Mouse (Mus musculus) small intestine, adult 2 months (tissue): ENCODE results near the gene Arrdc4. TPM values are rescaled to one million over a fixed set of nuclear protein-coding genes. Genes with fewer than 3 reads are reported as not detected.

Experiments used
- H3K27ac ChIP-seq: fragments of 200-500 bp; 2 replicates; pipeline ENCODE4 v1.5.1; 2012; ENCODE audit warnings: low read depth, low read length, control low read depth, inconsistent platforms; ENCODE audit not compliant: insufficient read depth
- H3K27me3 ChIP-seq: fragments of 200-500 bp; 2 replicates; pipeline ENCODE4 v1.6.1; 2012; ENCODE audit warnings: mild to moderate bottlenecking, moderate library complexity, low read length, inconsistent platforms; ENCODE audit not compliant: control insufficient read depth, insufficient read depth
- H3K36me3 ChIP-seq: fragments of 200-500 bp; 2 replicates; pipeline ENCODE4 v1.6.1; 2012; ENCODE audit warnings: mild to moderate bottlenecking, low read length, control low read depth, inconsistent platforms; ENCODE audit not compliant: control insufficient read depth, insufficient read depth
- H3K4me1 ChIP-seq: fragments of 200-500 bp; 2 replicates; pipeline ENCODE4 v1.6.1; 2012; ENCODE audit warnings: low read length, inconsistent platforms, mixed read lengths; ENCODE audit not compliant: control insufficient read depth, insufficient read depth, insufficient read length
- H3K4me3 ChIP-seq: fragments of 200-500 bp; 2 replicates; pipeline ENCODE4 v1.5.1; 2012; ENCODE audit warnings: low read depth, mild to moderate bottlenecking, control low read depth, inconsistent platforms, low read length, moderate library complexity
- CTCF ChIP-seq: fragments of 200-500 bp; IDR thresholded peaks from 2 replicates; pipeline ENCODE4 v1.5.1; 2012; ENCODE audit warnings: low read depth, mild to moderate bottlenecking, control low read depth, inconsistent platforms, low read length, moderate library complexity, mixed read lengths; ENCODE audit not compliant: insufficient replicate concordance, insufficient read length; ENCODE audit errors: extremely low read depth
- POLR2A ChIP-seq: fragments of 200-500 bp; IDR thresholded peaks from 2 replicates; pipeline ENCODE4 v1.6.1; 2012; ENCODE audit warnings: low read depth, mild to moderate bottlenecking, control low read depth, inconsistent platforms, low read length, moderate library complexity
- WGBS: fragments of 180-500 bp; shearing (Covaris S2); methylation state at CpG from one replicate; pipeline ENCODE4 v1.1.7; 2018; 5-methylcytosine and 5-hydroxymethylcytosine counted together
- polyA plus RNA-seq: library from polyadenylated mRNA; depleted of rRNA; stranded (reverse); fragments of >200 nt; gene quantifications from 2 replicates; pipeline ENCODE4 v1.2.3, GENCODE M21; 2012

Arrdc4 gene
- polyA plus RNA-seq, 1 experiment = 21.3 TPM

DNA sequence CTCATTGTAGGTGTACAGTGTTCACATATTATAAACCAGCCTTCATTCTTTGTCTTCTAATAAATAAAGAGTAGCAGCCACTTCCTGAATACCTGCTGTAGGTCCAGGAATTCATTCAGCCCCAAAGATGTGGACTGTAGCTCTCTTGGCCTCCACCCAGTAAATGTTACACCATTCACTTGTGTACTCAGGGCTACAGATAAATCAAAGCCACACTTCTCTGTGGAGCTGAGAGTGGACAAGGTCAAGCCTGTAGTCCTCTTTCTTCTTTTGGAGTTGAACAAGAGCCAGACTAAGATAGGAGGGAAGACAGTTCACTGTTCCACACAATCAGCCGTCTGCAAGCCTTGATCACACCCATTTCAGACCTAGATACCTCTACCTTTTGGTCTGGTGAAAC is 36.1 kb downstream of the Arrdc4 start:
- Histone ChIP-seq H3K27ac (no peak overlapping the region), H3K36me3 (no peaks in the 10 kb centered on the region), H3K27me3 (no peaks in the 10 kb centered on the region), H3K4me1 (peaks cover 23% of the 10 kb centered on the region), H3K4me3 (no peak overlapping the region)
- TF ChIP-seq CTCF (no peak), POLR2A (no peak)
- 41% methylated on average over 1 of the region's 1 CpGs for WGBS

DNA sequence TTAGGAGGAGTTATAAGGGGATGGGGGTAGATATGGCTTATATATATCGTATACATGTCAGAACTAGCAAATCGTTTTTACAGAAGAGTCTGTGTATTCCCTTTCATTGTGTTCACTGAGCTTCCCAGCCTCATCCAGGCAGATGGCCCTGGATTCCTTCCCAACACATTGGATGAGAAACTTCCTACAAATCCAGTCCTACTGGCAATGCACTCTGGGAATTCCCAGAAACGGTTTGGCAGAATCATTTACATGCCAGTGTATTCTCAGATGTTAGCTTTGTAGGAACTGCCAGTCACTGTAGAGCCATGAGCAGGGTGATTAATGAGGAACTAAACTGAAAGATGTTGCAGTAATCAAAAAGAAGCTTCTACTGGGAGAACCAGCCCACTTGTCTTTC is 36.6 kb downstream of the Arrdc4 start:
- H3K4me3 ChIP-seq = no peak overlapping the region
- H3K4me1 ChIP-seq = peaks cover 19% of the 10 kb centered on the region
- TF ChIP-seq CTCF = no peak
- TF ChIP-seq POLR2A = no peak
- H3K27me3 ChIP-seq = no peaks in the 10 kb centered on the region
- H3K27ac ChIP-seq = no peak overlapping the region
- WGBS = 69% methylated on average over 3 of the region's 3 CpGs
- no peaks in the 10 kb centered on the region for H3K36me3 ChIP-seq

GRCm38 (mm10) chr7:68709319-68709573 is 39.8 kb downstream of the Arrdc4 start:
- peaks cover 14% of the 10 kb centered on the region for H3K4me1 ChIP-seq
- no peak overlapping the region for H3K4me3 ChIP-seq
- TF ChIP-seq CTCF (no peak), POLR2A (no peak)
- no peaks in the 10 kb centered on the region for H3K27me3 ChIP-seq
- WGBS = 35% methylated on average over 1 of the region's 1 CpGs
- no peaks in the 10 kb centered on the region for H3K36me3 ChIP-seq
- H3K27ac ChIP-seq = no peak overlapping the region

DNA sequence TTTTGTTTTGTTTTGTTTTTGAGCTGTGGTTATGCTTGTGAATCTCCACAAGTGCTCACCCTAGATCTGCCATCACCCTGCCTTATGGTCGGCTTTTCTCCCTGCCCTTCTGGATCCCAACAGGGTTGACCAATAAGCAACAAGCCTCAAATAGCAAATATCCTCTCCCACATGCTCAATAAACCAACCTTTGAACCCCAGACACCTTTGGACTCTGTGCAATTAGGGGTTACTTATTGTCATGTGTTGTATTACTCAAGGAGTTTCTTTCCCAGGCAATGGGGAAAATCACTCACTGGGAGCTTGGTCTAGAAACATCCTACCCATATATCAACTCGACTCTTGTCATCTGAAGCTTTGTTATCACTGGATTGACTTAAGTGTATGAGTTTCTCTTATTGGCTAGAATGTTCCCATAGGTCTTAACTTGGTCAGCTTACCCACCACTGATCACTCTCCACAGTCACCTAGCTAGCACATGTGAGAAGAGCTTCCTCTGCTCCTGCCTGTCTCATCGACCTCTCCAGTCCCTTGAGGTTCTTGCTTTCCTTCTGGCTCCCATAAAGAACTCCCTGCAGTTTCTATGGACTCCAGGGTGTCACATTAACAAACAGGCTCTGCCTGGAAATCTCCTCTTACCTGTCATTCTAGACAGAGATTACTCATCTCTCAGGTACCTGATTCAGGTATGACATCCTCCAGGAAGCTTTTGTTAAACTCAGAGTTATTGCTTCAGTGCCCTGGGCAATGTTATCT is 40.3 kb downstream of the Arrdc4 start:
- no peak for TF ChIP-seq CTCF
- no peak for TF ChIP-seq POLR2A
- WGBS = 35% methylated on average over 3 of the region's 3 CpGs
- peaks cover 14% of the 10 kb centered on the region for H3K4me1 ChIP-seq
- no peaks in the 10 kb centered on the region for H3K36me3 ChIP-seq
- H3K27me3 ChIP-seq = no peaks in the 10 kb centered on the region
- H3K27ac ChIP-seq = peak overlapping the region; percentile 45
- H3K4me3 ChIP-seq = no peak overlapping the region

DNA sequence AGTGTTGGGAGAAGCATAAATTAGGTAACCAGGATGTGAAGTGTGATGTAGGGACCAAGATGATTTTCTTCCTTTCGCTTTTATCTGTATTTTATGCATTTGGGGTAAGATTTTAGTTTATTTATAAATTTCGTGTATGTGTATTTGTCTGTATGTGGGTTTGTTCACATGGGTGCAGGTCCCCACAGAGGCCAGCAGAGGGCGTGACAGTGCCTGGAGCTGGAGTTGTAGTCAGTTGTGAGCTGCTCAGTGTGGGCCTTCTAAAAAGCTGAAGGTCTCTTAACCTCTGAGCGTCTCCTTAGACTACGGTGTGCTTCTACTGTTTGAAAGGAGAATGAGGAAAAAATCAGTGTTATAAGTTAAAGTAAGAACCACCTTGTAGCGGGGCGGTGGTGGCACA is 43.9 kb downstream of the Arrdc4 start:
- H3K4me1 ChIP-seq = peaks cover 12% of the 10 kb centered on the region; the same call in 1 of the 2 replicates
- TF ChIP-seq POLR2A (no peak), CTCF (peak; percentile 57; the same call in 1 of the 2 replicates)
- WGBS = 95% methylated on average over 7 of the region's 7 CpGs
- H3K36me3 ChIP-seq = no peaks in the 10 kb centered on the region
- no peak overlapping the region for H3K4me3 ChIP-seq
- H3K27ac ChIP-seq = no peak overlapping the region
- no peaks in the 10 kb centered on the region for H3K27me3 ChIP-seq

DNA sequence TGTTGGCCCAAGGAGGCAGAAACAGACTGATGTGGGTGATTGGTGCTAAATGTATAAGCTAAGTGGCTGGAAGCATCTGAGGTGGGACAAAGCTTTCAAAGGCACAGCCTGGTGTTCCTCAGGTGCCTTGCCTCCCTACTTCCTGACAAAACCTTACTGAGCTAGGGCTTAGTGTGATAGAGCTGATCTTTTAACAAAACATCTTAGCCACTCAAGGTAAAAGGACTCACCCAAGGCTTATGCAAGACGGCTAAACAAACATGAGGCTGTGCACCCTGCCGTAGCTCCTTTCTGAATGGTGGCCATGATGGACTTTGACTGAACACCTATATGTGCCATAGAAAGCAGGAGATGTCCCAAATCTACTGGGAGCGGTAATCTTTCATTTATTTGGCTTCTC is 51.7 kb downstream of the Arrdc4 start:
- Histone ChIP-seq H3K4me3 (no peak overlapping the region), H3K27me3 (no peaks in the 10 kb centered on the region), H3K36me3 (no peaks in the 10 kb centered on the region), H3K27ac (no peak overlapping the region), H3K4me1 (peaks cover 10% of the 10 kb centered on the region; the same call in 1 of the 2 replicates)
- WGBS = 59% methylated on average over 3 of the region's 3 CpGs
- no peak for TF ChIP-seq POLR2A
- no peak for TF ChIP-seq CTCF

GRCm38 (mm10) chr7:68696908-68697307 is 52.1 kb downstream of the Arrdc4 start:
- H3K36me3 ChIP-seq = no peaks in the 10 kb centered on the region
- no peak for TF ChIP-seq POLR2A
- no peak for TF ChIP-seq CTCF
- peaks cover 10% of the 10 kb centered on the region; the same call in 1 of the 2 replicates for H3K4me1 ChIP-seq
- no peak overlapping the region for H3K27ac ChIP-seq
- H3K4me3 ChIP-seq = no peak overlapping the region
- H3K27me3 ChIP-seq = no peaks in the 10 kb centered on the region
- 11% methylated on average over 6 of the region's 6 CpGs for WGBS

DNA sequence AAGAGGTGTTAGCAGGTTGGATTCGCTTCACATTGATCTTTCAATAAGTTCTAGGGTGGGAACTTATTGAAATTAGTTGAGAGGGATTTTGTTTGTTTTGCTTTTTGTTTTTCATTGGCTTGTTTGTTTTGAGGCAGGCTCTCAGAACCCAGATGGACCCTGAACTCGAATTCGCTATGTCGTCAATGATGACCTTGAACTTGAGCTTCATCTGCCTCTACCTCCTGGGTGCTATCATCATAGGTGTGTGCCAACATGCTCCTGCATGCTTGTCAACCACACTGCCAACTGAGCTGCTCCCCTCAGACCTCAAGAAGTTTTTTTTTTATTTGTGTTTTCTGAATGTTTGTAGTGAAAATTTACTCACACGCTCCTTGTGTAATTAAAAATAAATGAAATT is 52.6 kb downstream of the Arrdc4 start:
- H3K4me1 ChIP-seq = peaks cover 10% of the 10 kb centered on the region; the same call in 1 of the 2 replicates
- H3K4me3 ChIP-seq = no peak overlapping the region
- no peak overlapping the region for H3K27ac ChIP-seq
- no peaks in the 10 kb centered on the region for H3K27me3 ChIP-seq
- TF ChIP-seq CTCF (no peak), POLR2A (no peak)
- no peaks in the 10 kb centered on the region for H3K36me3 ChIP-seq
- 38% methylated on average over 5 of the region's 5 CpGs for WGBS
